Mouse (Mus musculus): Measurements from ENCODE around the gene Myo16. TPM values are rescaled to one million over a fixed set of nuclear protein-coding genes. Genes with fewer than 3 reads are reported as not detected.
A peak's percentile ranks its signal among the peaks of the same experiment; 100 is the strongest.

Gene Myo16
- total RNA-seq, 1 experiment from 2014 or later: not detected

DNA sequence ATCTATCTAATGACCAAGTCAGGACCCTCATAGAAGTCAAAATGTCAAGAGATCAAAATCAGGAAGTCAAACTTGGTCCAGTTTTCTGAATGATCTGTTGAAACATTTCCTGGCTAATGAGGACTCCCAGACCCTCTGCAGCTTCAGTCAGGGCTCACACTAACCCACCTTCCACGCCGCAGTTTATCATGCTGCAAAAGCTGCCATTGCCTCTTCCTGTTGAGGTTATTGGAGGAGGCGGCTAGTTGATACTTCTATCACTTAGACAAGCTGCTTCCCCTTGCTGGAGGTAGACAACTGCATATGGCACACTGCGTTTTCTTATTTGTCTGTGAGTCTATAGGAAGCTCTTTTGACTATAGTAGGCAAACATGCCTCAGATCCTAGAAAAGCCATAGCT lies 116.4 kb downstream of the Myo16 start:
- peak; percentile 99 for ATAC-seq (replicated peaks; ENCODE audit: low read depth, poor library complexity, severe bottlenecking)

DNA sequence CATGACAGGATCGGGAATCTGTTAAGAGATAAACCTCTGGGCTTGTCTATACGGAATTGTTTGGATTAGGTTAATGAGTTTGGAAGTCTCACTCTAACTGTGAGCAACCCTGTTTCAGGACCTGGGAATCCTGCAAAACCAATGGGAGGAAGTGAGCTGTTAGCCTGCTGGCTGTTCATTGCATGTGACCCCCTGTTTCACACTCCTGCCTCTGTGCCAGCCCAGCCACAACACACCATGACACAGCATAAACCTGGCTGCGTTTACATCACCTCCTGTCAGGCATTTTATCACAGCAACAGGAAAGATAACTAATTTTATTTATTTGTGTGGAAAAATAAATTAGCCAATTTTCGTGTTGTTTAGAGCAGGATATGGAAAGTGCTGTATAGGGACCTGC lies 138.9 kb downstream of the Myo16 start:
- peak; percentile 63; the same call in 1 of the 2 replicates for ATAC-seq (replicated peaks; ENCODE audit: low read depth, poor library complexity, severe bottlenecking)

DNA sequence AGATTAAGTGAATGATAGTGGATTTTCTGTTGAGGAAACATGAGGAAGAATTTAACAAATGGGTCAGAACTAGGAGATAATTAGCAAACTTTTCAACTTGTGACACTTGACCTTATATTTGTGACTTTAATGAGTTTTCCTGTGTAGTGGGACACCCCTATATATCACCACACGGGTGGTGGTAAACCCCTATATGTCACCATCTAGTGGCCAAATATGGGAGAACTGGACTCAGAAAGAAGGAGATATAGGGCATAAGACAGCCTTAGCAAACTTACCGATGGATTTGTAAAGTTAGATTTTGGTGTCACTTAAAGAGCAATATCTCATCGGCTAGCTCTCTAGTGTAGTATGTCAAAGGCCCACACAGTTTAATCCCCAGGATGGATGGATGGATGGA lies 147.1 kb downstream of the Myo16 start:
- ATAC-seq (replicated peaks; ENCODE audit: low read depth, poor library complexity, severe bottlenecking): peak; percentile 60; the same call in 1 of the 2 replicates

DNA sequence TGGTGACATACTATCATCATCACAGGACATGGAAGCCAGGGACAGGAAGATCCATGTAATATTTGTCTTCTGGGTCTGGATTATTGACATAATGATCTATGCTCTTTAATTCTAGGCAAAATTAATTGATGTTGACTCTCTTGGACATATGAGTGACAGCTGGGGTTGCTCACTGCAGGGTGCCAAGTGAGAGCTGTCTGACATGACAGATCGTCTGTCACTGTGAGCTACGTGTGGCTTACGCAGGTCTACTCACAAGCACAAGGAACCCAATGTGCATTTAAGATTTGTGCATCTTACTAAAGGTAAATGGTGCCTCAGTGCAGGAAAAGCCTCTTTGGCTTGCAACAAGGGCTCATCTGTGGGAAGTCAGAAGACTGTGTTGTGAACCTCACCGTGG lies 149.3 kb downstream of the Myo16 start:
- ATAC-seq (replicated peaks; ENCODE audit: low read depth, poor library complexity, severe bottlenecking): no peak

DNA sequence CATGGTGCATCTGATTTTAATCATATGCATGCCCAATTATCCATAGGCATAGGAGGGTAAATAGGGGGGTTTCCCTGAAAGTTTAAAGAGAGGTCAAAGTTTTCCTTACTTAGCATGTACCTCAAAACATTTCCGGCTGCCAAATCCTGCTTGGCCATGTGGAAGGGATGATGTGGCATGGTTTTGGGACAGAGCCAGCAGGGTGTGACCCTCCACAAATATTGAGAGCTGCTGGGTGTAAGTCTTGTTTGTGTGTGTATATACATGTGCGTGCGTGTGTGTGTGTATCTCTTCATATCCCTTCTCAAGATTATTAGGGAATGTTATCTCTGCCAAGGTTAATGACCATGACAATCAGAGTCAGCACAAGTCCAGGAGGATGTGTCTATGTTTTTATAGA lies 150.3 kb downstream of the Myo16 start:
- no peak for ATAC-seq (replicated peaks; ENCODE audit: low read depth, poor library complexity, severe bottlenecking)

DNA sequence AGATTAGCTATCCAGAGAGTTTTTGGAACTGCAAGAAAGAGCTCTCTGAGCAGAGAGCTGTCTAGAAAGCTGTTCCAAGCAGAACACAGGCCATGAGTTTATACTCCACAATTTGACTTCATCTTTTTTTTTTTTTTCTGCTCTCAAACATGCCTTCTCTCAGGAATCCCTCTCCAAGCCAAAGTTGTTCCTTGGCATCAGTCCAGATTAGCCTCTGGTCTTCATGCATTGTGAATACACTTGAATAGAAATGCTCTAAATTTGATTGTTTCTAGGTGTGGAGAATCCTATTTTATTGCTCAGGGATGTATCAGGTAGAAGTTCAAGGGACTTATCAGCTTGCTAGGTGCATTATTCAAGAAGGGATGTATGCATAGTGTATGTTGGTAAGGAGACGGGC lies 151.0 kb downstream of the Myo16 start:
- no peak for ATAC-seq (replicated peaks; ENCODE audit: low read depth, poor library complexity, severe bottlenecking)

DNA sequence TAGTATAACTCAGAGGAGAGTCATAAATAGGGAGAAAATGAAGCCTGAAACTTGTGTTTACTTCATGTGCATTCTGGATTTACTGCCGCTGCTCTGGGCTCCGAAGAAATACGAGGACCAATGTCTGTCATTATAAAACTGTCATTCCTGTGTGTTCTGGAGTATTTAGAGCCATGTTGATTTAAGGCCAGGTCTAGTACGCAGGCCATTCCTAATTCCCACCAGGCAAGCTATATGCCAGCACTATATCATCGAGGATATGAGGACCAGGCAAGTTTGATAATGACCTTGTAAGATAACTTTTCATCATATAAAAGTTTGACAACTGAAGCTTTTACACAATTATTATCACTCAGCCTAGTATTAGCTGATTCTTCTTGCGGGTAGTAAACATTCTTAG lies 153.6 kb downstream of the Myo16 start:
- no peak for ATAC-seq (replicated peaks; ENCODE audit: low read depth, poor library complexity, severe bottlenecking)

DNA sequence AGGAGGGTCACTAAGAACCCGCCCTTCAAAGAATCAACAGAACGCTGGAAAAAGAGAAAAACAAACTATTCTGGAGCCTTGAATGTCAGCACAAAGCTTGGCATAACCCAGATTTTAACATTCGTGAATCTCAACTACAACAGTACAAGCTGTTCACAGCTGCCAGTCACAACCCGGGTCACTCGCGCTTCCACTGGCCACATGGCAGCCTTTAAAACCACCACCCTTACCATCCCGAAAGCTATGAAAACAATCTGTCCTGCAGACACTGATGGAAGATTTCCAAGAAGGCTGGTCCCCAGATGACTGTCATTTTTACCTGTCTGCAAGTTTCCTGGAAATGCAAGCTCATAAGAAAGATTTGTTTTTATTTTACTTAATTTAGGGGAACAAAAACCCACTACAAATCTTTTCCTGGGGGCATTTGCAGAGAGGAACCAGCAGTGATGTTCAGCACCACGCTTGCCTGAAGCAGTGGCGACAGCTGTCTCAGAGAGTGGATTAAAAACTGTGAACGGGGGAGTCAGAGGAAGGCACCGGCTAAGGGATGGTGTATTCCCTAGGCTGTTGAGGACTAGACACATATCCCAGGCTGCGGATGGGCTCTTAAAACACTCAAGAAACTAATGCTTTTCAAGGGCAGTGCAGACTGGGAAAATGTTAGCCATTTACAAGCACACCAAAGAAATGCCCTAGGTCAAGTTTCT lies 154.2 kb downstream of the Myo16 start:
- ATAC-seq (replicated peaks; ENCODE audit: low read depth, poor library complexity, severe bottlenecking): no peak

DNA sequence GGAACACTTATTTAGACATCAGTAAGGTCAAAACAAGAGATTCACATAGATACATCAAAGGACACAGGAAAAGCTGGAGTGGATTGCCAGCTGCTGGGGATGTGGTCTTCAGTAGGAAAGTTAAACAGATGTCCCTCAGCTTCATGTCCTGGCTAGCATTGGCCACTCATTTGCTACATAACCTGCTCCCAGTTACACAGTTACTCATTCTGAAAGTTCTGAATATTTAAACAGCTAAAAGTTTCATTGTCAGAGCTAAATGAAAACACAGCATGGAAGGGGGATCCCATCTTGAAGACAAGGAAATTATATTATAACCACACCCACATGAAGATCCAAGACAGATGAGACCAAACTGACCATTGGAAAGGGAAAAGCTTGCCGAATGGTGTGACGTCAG lies 156.8 kb downstream of the Myo16 start:
- ATAC-seq (replicated peaks; ENCODE audit: low read depth, poor library complexity, severe bottlenecking): no peak

DNA sequence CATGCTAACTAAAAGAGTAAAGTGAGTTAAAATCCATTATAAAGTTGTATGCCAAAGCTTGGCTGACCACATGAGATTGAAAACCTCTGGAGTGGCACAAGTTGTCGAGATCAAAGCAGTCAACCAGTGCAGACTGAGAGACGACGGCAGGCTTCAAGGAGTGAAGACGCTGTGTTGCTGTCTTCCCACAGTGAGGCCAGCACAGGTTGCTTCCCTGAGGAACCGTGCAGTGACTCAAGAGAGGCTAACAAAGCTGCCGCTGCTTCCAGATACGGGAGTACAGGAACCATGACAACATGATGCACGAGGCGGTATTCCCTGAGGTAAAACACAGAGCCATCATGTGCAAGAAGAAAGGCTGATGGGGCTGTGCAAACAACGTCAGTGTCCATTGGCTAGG lies 158.6 kb downstream of the Myo16 start:
- no peak for ATAC-seq (replicated peaks; ENCODE audit: low read depth, poor library complexity, severe bottlenecking)

DNA sequence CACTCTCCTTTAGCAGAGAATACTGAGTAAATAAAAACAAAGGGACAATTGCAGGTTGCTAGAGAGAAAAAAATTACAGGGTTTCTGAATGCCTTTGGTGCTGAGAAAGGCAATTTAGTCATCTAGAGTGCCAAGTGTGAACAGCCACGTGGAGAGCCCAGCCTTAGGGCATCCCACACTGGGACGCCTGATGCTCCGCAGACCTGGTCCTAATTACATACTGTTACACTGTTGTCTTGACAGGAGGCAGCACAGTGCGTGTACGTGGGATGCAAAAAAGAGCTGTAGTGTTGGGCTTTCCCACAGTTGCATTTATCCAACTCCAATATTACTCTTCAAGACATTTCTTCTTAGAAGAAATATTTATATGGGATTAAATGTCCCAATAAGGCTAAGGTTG lies 162.5 kb downstream of the Myo16 start:
- no peak for ATAC-seq (replicated peaks; ENCODE audit: low read depth, poor library complexity, severe bottlenecking)

DNA sequence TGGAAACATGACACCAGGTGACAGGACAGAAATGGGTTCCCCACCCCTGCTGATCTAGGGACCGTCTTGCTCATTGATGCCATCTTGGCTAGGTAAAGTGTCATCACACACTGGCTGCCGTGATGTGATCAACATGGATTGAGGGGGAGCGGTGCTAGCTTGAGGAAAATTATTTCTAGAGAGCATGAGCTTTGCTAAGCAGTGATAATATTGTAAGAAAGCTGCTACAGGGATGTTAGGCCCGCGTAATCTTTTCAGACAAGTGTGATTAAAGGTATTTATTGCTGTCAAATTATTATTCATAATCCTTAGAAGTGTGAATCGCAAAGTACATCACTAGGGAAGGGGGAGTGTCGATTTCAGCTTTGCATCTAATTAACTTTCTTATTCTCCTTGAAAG lies 164.4 kb downstream of the Myo16 start:
- no peak for ATAC-seq (replicated peaks; ENCODE audit: low read depth, poor library complexity, severe bottlenecking)

DNA sequence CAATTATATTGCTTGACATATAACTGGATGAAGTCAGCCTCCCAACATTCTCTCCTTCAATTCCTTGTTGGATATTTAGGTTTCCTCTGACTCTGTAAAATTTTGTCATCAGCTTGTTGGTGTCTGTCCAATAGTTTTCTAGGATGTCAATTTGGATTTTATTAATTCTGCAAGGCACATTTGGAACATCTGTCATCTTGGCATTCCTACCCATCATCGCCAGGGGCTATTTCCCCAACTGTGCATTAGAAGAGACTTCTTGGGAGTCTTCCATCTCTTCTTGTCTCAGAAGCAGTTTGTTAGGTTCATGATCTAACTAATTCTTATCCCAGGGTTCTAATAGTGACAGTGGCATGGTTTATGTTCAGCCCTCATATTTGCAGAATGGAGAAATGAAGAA lies 196.7 kb downstream of the Myo16 start:
- no peak for ATAC-seq (replicated peaks; ENCODE audit: low read depth, poor library complexity, severe bottlenecking)

DNA sequence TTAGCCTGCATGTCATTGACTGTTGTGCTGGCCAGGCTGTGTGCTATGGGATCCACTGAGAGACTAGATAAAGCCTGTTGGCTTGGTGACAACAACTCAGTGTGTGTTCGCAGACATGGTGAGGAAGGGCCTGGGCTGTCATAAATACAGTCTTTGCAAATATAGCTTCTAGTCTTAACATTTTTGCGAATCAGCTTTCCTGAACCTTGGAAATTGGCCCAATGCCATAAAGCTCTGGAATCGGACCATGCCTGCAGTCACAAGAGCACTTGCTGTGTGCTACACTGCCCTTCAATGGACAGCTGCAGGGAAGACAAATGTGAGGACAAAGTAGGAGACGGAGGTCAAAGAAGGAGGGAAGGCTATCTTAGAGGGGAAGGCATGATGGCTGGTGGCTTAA lies 205.0 kb downstream of the Myo16 start:
- no peak for ATAC-seq (replicated peaks; ENCODE audit: low read depth, poor library complexity, severe bottlenecking)

DNA sequence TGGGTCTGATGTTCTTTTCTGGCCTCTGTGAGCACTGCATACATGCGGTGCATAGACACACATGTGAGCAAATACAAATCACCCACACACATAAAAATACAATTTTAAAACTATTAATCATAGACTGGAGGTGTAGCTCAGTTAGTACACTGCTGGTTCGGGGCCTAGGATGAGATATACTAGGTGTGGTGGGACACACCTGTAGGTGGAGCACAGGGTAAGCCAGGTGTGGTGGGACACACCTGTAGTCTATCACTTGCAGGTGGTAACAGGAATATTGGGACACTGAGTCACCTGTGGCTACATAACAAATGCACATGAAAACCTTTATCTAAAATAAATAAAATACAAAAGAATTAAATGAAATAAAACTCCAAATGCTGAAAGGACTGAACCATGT lies 209.2 kb downstream of the Myo16 start:
- ATAC-seq (replicated peaks; ENCODE audit: low read depth, poor library complexity, severe bottlenecking): no peak

DNA sequence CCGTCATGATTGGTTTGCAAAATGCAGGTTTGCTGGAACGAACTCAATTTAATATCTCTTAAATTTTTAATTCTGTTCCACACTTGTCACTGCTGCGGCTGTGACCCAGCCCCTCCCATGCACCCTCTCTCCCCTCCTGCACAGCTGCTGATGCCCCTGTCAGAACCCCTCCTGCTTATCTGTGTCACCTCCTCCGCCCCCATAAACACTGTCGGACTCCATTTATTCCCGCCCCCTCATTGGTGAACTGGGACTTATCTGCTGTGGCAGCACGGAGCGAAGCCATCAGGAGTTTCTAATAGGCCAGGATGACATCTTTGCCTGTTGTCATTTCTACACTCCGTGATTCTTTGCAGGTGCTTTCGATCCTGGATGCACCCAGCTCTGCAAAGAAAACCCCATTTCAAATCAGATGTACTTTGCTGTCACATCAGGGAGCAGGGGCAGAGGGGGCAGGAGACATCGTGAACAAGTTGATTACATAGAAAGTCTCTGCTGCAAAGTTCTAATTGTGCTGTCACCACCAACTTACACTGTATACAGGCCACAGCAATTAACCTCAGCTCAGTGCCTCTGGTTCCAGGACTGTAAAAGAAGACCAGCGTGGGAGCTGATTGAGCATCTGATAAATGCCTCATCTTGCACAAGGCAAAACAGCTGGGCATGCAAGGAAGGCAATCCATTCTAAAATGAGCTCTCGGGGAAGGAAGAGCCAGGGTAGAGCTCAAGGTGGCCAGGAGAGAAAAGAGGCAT lies 210.1 kb downstream of the Myo16 start:
- no peak for ATAC-seq (replicated peaks; ENCODE audit: low read depth, poor library complexity, severe bottlenecking)

DNA sequence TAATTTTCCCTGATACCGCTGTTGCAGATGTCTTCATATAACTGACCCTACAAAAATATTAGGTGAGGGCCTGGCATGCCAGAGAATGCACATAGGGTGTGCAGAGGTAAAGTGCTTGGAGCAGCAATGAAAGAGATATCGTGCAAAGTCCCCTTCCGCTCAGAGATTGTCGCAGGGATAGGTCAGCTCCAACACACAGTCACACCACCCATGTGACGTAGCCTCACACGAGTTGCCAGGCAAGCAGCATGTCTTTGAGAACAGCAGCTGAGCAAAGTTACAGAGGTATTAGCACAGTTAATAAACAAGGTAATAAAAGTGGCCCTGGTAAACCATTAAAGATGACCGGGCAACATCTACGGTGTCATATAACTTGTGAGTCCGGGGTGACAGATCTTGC lies 212.4 kb downstream of the Myo16 start:
- ATAC-seq (replicated peaks; ENCODE audit: low read depth, poor library complexity, severe bottlenecking): no peak

DNA sequence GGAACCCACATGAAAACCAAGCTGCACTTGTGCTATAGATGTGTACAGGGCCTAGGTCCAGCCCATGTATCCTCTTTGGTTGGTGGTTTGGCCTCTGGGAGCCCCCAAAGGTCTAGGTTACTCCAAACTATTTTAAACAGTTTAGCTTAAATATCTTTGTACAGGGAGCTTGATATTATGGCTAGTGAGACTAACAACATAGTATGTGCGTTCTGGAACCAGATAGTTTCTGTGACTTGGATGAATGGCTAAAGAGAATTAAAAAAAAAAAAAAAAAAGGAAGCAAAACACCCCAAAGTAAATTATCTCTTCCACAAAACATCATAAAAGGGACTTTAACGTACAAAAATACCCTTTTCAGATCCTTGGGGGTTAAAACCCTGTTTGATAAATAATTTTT lies 218.9 kb downstream of the Myo16 start:
- no peak for ATAC-seq (replicated peaks; ENCODE audit: low read depth, poor library complexity, severe bottlenecking)

DNA sequence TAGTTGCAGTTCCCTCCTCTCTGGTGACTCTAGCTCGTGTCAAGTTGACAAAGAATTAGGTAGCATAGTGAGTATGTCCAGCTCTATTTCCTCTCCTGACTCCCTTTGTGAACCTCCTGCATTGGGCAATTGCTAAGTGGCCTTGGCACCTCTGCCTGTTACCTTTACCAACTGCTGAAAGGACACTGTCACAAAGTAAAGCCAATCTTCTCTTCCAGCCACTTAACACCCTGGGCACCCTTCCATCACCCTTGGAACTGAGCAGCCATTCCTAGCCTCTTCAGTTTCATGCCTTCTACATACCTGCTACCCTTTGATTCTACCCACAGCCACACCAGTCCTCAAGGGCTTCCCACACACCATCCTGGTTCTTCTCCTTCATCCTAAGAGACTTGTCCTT lies 233.4 kb downstream of the Myo16 start:
- no peak for ATAC-seq (replicated peaks; ENCODE audit: low read depth, poor library complexity, severe bottlenecking)

DNA sequence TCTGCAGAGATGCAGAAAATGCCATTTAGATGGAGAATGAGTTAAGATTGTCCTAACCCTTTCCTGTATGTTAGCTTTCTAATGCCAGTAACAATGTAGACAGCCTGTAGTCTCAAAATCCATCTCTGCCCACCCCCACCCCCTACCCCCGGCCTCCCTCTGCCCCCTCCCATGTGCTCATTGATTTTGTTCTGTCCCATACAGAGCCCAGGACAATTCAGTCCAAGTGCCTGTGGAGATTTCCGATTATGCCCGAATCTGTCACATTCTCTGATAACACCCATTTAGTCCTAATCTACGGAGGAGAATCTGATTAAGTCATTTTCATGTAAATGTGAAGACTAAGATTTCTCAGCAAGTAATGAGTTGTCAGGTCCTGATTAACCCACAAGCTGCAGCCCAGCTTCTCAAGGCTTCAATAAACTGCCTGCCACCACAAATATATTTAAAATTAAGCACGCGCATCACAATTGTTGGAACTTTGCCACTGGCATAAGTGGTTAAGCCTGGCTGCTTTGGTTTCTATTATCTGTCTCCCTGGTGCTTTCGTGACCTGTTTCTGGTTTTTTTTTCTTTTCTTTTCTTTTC lies 237.5 kb downstream of the Myo16 start:
- no peak for ATAC-seq (replicated peaks; ENCODE audit: low read depth, poor library complexity, severe bottlenecking)

DNA sequence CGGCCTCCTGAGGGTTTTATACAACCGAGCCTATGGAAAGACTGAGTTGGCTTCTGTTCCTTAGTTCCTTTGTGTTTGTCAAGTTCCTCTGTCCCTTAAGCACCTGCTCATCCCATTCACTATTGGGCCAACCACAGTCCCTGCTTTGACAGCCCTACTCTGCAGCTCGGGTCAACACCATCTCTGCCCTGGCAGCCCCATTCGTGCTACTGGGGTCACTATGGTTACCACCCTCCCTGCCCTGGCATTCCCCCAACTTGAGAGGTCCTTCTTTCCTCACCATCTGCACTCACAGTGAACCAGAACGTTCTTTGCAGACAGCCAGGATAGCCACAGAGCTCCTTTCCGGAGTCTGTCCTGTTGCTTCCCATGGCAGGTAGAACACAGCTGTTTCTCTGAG lies 238.2 kb downstream of the Myo16 start:
- ATAC-seq (replicated peaks; ENCODE audit: low read depth, poor library complexity, severe bottlenecking): no peak

DNA sequence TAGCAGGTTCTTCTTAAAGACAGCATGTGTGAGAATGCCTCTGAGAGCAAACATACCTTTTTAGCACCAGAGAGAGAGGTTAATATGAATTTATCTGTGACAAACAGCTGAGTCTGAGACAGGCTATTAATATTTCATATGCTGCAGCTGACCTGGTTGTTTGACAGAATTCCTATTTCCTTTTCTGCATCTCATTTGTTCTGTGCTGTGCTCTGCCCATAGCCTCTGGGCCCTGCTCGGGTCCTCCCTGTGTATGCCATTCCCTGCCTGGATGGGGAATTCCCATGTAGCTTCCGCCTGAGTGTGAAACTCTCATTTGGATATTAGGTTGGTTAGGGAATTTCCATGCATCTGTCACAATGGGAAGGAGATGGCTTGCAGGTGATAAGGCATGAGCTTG lies 240.8 kb downstream of the Myo16 start:
- ATAC-seq (replicated peaks; ENCODE audit: low read depth, poor library complexity, severe bottlenecking): no peak
